Mouse (Mus musculus) brain, embryonic 14.5 days (tissue): ENCODE data around the gene Lpxn.

ENCODE experiments used
- CTCF ChIP-seq: fragments of 200-500 bp; IDR thresholded peaks from 2 replicates; pipeline ENCODE4 v1.5.1; 2012; ENCODE audit warnings: inconsistent platforms, mild to moderate bottlenecking, moderate library complexity, borderline replicate concordance; ENCODE audit not compliant: insufficient read depth, insufficient read length; ENCODE audit errors: extremely low read depth
- POLR2A ChIP-seq: fragments of 200-500 bp; IDR thresholded peaks from 2 replicates; pipeline ENCODE4 v1.6.1; 2012; ENCODE audit warnings: mild to moderate bottlenecking, inconsistent platforms, borderline replicate concordance; ENCODE audit not compliant: poor library complexity, insufficient read depth, insufficient read length, severe bottlenecking; ENCODE audit errors: extremely low read depth

GRCm38 (mm10) chr19:12786803-12787395 is 9.1 kb upstream of the Lpxn start:
- no peak for TF ChIP-seq POLR2A
- TF ChIP-seq CTCF: no peak
